Mouse (Mus musculus) spleen, adult 2 months (tissue): ENCODE results near the gene Srgap2. TPM values are rescaled to one million over a fixed set of nuclear protein-coding genes. Genes with fewer than 3 reads are reported as not detected.

Experiments
- DNase-seq, 2 experiments: peaks; one replicate each; pipeline versions ENCODE4 v3.0.0 to v3.0.0-alpha.2; 2012 to 2021; ENCODE audit warnings: low spot score in 2 of 2, low read depth in 1 of 2
- H3K27ac ChIP-seq: fragments of 200-500 bp; 2 replicates; pipeline ENCODE4 v1.5.1; 2012; ENCODE audit warnings: low read length, inconsistent platforms; ENCODE audit not compliant: insufficient read depth
- H3K27me3 ChIP-seq: fragments of 200-500 bp; 2 replicates; pipeline ENCODE4 v1.6.1; 2012; ENCODE audit warnings: mild to moderate bottlenecking, moderate library complexity, low read length, inconsistent platforms; ENCODE audit not compliant: control insufficient read depth, insufficient read depth
- H3K36me3 ChIP-seq: fragments of 200-500 bp; 2 replicates; pipeline ENCODE4 v1.6.1; 2012; ENCODE audit warnings: mild to moderate bottlenecking, low read length, inconsistent platforms; ENCODE audit not compliant: control insufficient read depth, insufficient read depth
- H3K4me1 ChIP-seq: fragments of 200-500 bp; 2 replicates; pipeline ENCODE4 v1.6.1; 2011; ENCODE audit warnings: inconsistent platforms; ENCODE audit not compliant: control insufficient read depth, insufficient read depth, insufficient read length
- H3K4me3 ChIP-seq: fragments of 200-500 bp; 2 replicates; pipeline ENCODE4 v1.5.1; 2011; ENCODE audit warnings: mild to moderate bottlenecking, inconsistent platforms; ENCODE audit not compliant: insufficient read depth, insufficient read length; ENCODE audit errors: extremely low read depth
- CTCF ChIP-seq: fragments of 200-500 bp; IDR thresholded peaks from 2 replicates; pipeline ENCODE4 v1.5.1; 2011; ENCODE audit warnings: mild to moderate bottlenecking, inconsistent platforms; ENCODE audit not compliant: insufficient read depth, insufficient read length, insufficient replicate concordance; ENCODE audit errors: extremely low read depth
- POLR2A ChIP-seq: fragments of 200-500 bp; IDR thresholded peaks from 2 replicates; pipeline ENCODE4 v1.6.1; 2011; ENCODE audit warnings: low read depth, low read length, inconsistent platforms
- WGBS: fragments of 180-500 bp; shearing (Covaris S2); methylation state at CpG from one replicate; pipeline ENCODE4 v1.1.7; 2018; 5-methylcytosine and 5-hydroxymethylcytosine counted together
- polyA plus RNA-seq: library from polyadenylated mRNA; depleted of rRNA; stranded (reverse); fragments of >200 nt; gene quantifications from 2 replicates; pipeline ENCODE4 v1.2.3, GENCODE M21; 2012

The Srgap2 gene
- polyA plus RNA-seq, 1 experiment, result 11.0 TPM

DNA sequence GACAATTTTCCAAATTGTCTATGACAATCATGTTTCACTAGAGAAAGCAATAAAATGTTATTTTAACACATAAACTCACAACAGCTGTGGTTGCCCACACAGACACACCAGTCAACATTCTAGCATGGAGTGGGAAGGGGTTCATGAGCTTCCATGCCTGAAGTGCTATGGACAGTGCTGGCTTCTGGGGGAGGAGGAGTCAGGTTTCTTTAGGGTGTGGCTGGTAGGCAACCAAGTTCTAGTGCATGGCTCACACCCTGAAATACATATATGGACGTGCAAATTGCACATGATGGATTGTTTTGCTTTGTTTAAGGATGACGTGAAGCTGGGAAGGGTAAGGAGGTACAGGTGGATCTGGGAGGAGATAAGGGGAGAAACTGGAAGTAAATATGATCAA, 72.8 kb downstream of the Srgap2 start:
- no peaks in the 10 kb centered on the region for H3K36me3 ChIP-seq
- TF ChIP-seq CTCF (no peak), POLR2A (no peak)
- DNase-seq, result no peak
- H3K4me1 ChIP-seq, result no peaks in the 10 kb centered on the region
- no peak overlapping the region for H3K4me3 ChIP-seq
- H3K27ac ChIP-seq, result no peak overlapping the region
- no peaks in the 10 kb centered on the region for H3K27me3 ChIP-seq
- WGBS, result 92% methylated on average over 2 of the region's 2 CpGs

DNA sequence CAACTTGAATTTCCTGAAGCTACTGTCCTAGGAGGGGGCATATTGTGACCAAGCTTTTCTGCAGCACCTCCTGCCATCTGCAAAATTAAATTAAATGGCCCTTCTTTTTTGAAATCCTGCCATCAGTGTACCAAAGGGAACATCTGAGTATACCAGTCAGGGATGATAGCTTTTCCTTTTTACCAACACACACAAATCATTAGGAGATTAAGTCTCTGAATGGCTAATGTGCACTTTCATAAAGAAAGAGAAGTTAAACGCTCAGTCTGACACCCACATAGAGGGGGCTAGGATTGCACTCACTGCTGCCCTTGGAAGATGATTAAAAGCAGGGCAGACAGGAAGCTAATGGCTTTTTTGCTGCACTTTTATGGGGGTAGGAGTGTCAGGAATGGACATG, 73.8 kb downstream of the Srgap2 start:
- DNase-seq, result no peak
- TF ChIP-seq POLR2A, result no peak
- no peak for TF ChIP-seq CTCF
- Histone ChIP-seq H3K36me3 (no peaks in the 10 kb centered on the region), H3K27ac (no peak overlapping the region), H3K4me1 (no peaks in the 10 kb centered on the region), H3K27me3 (no peaks in the 10 kb centered on the region), H3K4me3 (no peak overlapping the region)
- 75% methylated on average over 1 of the region's 1 CpGs for WGBS

DNA sequence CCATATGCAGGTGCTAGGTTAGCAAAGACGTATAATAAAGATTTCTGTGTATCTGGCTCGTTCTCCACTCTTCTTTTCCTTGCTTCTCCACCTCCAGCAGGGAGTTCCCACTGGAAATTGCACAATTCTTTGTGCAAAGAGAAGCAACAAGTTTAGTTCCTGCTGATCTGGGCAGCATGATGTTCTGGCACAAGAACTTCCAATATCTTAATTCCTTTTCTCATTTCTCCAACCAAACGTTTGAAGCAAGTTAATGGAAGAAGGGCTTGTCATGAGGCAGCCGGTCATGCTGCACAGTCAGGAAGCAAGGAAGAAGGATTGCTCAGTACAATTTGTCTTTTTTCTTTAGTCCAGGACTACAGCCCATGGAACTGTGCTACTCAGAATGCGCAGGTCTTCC, 78.8 kb downstream of the Srgap2 start:
- no peaks in the 10 kb centered on the region for H3K27me3 ChIP-seq
- no peak for DNase-seq
- H3K36me3 ChIP-seq, result no peaks in the 10 kb centered on the region
- no peak overlapping the region for H3K4me3 ChIP-seq
- WGBS, result 80% methylated on average over 5 of the region's 5 CpGs
- no peaks in the 10 kb centered on the region for H3K4me1 ChIP-seq
- H3K27ac ChIP-seq, result no peak overlapping the region
- TF ChIP-seq POLR2A, result no peak
- TF ChIP-seq CTCF, result no peak

DNA sequence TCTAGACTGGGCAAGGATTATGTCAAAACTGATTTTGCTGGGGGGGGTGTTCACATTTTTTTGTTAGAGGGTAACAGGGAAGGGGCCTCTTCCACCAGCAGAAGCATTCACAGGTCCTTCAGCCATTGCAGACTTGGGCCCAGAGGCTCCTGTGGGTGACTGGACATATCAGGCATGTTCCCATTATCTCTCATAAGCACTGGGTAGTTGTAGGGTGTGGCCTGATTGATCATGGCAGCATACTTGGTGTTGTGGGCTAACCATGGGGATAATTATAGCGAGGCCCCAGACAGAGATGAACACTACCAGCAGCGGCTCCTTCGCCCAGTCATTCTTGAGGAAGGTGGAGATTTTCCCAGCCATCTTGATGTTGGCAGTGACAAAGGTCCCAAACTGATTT, 79.8 kb downstream of the Srgap2 start:
- no peak for TF ChIP-seq CTCF
- no peak for TF ChIP-seq POLR2A
- no peaks in the 10 kb centered on the region for H3K27me3 ChIP-seq
- WGBS, result 83% methylated on average over 3 of the region's 3 CpGs
- no peaks in the 10 kb centered on the region for H3K36me3 ChIP-seq
- no peak overlapping the region for H3K27ac ChIP-seq
- H3K4me3 ChIP-seq, result no peak overlapping the region
- no peaks in the 10 kb centered on the region for H3K4me1 ChIP-seq
- DNase-seq, result no peak

DNA sequence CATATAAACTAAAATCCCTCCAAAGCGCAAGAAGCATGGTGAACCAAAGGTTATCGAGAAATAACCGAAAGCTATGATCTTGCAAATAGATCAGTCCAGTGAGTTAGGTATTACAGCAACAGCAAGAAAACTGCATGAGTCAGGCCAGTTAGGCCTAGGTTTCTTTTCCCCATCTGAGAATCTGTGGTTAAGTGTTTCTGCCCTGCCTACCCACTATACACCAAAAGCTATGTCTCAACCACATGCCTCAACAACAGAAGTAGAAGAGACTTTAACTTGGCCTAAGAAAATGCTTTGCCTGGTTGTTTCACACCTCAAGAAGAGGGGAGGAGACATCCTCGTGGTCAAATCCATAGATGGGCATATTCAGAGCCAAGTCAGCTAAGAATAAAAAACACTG, 80.6 kb downstream of the Srgap2 start:
- no peak overlapping the region for H3K27ac ChIP-seq
- no peaks in the 10 kb centered on the region for H3K27me3 ChIP-seq
- H3K4me3 ChIP-seq, result no peak overlapping the region
- H3K4me1 ChIP-seq, result no peaks in the 10 kb centered on the region
- TF ChIP-seq CTCF, result no peak
- no peak for TF ChIP-seq POLR2A
- DNase-seq, result no peak
- H3K36me3 ChIP-seq, result no peaks in the 10 kb centered on the region
- WGBS, result 76% methylated on average over 4 of the region's 4 CpGs

DNA sequence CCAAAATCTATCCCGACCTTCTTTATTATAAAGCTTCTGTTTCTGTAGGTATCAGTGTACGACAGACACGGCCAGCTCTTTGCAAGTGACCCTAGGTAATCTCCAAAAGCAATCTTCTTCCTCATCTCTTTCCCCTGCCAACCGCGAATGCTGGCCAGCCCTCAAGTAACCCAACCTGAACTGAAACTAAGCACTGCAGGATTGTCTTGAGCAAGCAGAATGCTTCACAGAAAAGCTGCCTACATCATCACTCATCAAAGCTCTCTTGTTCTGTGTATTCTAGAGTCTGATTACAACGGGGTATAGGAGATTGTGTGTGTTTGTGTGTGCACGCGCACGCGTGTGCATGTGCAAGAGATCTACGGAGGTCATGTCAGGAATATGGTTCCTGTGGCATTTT, 88.6 kb downstream of the Srgap2 start:
- WGBS, result 54% methylated on average over 11 of the region's 11 CpGs
- no peak for TF ChIP-seq CTCF
- no peak for TF ChIP-seq POLR2A
- DNase-seq, result no peak
- Histone ChIP-seq H3K4me3 (no peak overlapping the region), H3K36me3 (no peaks in the 10 kb centered on the region), H3K27ac (no peak overlapping the region), H3K27me3 (no peaks in the 10 kb centered on the region), H3K4me1 (no peaks in the 10 kb centered on the region)

DNA sequence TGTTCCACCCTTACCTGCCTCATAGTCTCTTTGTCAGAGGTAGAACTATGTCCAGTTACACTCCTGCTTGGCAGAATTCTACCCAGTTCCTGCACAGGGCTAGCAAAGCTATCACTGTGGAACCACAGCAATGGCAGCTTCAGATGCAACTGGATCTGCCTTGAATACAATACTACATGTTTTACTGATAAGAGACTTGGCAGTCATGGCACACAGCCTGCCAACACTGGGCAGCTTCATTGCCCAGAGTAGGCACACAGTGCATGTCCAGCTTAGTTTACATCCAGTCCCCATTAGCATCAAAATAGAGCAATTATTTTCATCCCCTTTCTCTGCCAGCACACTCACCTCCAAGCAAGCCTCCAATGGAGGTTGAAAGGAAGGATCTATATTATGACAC, 89.2 kb downstream of the Srgap2 start:
- Histone ChIP-seq H3K4me3 (no peak overlapping the region), H3K4me1 (no peaks in the 10 kb centered on the region), H3K36me3 (no peaks in the 10 kb centered on the region), H3K27me3 (no peaks in the 10 kb centered on the region), H3K27ac (no peak overlapping the region)
- no peak for DNase-seq
- TF ChIP-seq POLR2A, result no peak
